Mouse (Mus musculus): Measurements from ENCODE around the gene Rrm1. TPM values are rescaled to one million over a fixed set of nuclear protein-coding genes. Genes with fewer than 3 reads are reported as not detected.
"Not testable (repeated sequence)": the region's sequence is repeated elsewhere in the genome, so short reads cannot be mapped to it uniquely, and the experiment has no call there.

Gene Rrm1
- total RNA-seq, 2 experiments from 2014 or later: 9.5 to 10.1 TPM

DNA sequence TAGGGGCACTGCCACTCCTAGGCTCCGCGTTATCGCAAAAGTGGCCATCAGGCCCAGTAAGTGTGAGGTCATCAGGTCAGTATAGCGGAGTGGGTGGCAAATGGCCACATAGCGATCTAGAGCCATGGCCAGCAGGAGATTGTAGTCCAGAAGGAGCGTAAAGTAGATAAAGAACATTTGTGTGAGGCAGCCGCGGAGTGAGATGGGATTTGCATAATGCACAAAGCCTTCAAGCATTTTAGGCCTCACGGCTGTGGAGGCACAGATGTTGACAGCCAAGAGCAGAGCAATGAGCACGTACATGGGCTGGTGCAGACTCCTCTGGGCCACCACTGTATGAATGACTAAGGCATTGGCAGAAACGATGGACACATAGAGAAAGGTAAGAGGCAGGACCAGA lies 35.9 kb downstream of the Rrm1 start:
- DNase-seq: no peak

DNA sequence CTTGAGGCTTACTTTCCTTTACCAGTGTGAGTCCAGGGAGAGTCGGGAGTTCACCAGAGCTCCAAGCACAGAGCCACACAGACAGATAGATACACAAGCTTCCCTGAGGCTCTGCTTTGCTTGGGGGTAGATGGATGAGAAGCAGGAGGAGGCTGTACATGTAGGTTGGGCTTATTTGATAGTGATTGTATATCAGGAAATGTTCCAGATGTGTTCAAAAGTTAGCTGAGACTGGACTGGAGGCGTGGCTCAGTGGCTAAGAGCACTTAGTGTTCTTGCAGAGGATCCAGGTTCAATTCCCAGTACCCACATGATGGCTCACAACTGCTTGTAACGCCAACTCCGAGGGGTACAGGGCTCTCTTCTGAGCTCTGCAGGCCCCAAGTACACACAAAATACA lies 36.9 kb downstream of the Rrm1 start:
- no peak for DNase-seq

DNA sequence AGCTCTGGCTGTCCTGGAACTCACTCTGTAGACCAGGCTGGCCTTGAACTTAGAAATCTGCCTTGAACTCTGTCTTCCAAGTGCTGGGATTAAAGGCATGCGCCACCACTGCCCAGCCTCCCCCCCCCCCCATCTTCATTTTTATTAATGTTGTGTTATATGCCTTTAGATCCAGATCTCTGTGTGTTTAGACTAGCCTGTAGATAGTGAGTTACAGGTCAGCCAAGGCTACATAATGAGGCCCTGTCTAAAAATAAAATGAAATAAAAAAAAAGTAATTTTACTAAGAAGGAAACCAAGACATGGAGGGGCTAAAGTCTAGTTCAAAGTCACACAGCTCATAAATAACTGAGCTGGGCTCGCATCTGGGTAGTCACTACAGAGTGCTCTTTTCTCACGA lies 37.4 kb downstream of the Rrm1 start:
- DNase-seq: no peak

DNA sequence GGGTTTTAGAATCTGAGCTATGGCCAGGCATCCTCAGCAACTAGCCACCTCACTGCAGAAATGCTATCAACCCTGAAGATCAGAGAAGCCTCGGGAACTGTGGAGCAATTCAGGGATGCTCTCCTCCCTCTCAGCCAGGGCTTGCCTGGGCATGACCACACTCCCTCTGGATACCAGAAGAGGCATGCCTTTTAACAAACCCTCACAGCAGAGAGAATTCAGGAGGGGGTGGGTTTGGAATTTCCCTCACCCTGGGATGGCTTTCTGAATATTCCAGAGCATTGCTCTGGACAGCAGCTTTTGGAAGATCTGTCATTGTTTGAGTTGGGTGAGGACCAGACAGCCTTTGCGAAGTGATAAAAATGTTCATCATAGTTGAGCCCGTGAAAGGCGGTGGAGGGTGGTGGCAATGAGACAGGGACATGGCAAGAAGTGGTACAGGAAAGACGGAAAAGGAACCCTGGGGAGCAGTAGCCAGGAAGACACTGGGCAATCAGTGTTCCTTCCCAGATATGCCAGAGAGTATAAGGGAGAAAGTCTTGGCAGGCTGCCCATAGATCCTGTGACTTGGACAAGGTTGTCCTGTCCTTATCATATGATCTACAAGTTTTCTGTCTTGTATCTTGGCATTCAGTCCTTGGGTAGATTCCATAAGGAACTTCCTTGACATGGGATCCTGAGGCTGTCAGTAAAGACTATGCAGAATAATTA lies 38.0 kb downstream of the Rrm1 start:
- peak in 1 of 2 experiments; percentile 9 for DNase-seq

DNA sequence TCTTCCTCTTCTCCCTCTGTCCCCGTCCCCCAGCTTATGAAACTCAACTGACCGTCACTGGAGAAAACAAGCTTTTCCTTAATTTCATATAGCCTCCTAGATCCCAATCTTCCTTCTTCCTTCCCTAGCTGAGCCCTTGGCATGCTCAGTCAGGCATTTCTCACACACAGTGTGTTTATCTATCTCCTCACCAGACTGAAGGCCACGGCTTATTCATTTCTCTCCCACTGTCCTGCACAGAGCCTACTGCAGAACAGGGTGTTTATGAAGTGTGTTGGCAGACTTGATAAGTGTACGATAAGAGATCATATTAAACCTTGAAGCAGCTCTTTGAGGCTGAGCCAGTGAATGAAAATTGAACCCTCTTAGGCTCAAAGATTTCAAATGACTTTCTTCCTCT lies 39.3 kb downstream of the Rrm1 start:
- no peak for DNase-seq

DNA sequence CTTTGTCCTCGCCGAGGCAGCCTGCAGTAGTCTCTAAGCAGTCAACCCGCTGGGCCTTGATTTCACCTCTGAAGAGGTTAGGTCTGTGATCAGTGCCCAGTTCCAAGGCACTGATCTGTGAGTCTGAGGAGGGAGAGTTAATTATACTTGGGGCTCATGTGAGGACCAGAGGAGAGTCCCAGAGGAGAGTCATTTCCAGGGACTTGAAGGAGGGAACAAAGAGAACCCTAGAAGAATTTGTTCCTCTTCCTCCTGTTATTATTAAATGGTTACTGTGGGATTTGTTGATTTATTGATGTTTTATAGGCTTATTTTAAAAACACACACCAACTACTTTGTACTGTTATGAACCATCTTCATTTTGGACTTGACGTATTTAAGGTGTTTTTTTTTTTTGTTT lies 40.1 kb downstream of the Rrm1 start, which contains the start of gene Olfr543:
Olfr543 (minus strand) TSS at position 101 of the 400 bp plus-strand sequence.
- no peak for DNase-seq

DNA sequence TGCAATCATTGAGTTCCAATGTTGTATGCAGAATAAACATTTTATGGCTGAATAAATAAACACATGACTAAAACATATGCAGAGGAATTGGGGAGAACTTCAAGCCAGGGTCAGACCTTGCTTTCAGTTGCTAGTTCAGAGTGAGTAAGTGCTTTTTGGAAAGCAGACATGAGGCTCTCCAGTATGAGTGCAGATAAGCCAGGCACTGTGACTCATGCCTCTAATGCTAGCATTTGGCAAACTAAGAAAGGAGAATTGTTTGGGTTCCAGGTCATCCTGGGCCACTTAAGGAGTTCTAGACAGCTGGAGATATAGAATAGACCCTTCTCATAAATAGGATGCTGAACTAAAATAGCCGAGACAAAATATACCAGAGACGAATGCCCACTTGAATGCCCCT lies 42.2 kb downstream of the Rrm1 start:
- peak in 1 of 2 experiments; percentile 22 for DNase-seq

DNA sequence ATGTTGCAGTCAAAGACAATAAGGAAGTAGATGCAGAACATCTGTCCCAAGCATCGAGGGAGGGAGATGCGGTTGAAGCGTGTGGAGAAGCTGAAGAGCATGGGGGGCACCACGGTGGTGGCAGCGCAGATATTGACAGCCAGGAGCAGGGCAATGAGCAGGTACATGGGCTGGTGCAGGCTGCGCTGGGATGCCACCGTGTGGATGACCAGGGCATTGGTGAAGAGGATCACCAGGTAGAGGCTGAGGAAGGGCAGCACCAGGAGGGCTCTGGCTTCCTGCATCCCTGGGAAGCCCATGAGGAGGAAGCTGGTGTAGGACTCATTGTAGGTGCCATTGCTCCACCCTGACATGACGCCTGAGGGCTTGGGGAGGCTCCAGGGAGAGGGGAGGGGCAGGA lies 43.3 kb downstream of the Rrm1 start:
- DNase-seq: not testable (repeated sequence)

DNA sequence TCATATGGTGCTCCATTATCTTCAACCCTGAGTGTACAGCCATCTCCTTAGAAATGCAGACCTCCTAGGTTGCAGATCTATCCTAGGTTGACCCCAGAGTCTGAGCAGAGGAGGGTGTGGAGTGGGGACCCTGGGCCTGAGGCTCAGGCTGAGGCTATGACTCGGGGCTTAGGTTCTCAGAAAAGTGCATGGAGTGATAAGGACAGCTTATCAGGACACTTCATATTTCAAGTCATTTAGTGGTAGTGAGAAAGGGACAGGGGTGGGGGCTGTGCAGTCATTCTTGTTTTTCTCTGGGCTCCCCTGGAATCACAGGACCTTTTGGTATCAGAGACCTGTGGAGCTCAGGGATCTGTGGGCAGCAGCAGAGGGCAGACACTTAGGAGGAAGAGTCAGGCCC lies 44.6 kb downstream of the Rrm1 start:
- no peak for DNase-seq

DNA sequence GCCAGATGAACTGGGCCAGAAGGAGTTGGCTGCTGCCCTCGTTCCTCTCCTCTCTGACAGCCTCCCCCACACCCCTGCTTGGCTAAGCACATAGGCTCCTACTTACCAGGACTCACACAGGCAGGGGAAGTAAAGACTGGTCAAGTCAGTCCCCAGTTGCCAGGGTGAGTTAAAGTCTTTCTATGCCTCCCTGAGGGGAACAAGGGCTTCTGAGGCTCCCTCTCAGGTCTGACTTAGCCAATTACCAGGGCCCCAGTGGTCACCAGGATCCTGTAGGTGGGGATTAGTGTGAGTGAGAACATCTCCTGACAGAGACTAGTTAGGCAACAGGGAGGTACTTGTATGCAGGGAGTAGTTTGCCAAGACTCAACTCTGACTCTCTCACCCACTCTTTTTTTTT lies 46.7 kb downstream of the Rrm1 start, which contains the start of gene Olfr544:
Olfr544 (minus strand) TSS at position 153 of the 400 bp plus-strand sequence.
- peak in 1 of 2 experiments; percentile 6 for DNase-seq

DNA sequence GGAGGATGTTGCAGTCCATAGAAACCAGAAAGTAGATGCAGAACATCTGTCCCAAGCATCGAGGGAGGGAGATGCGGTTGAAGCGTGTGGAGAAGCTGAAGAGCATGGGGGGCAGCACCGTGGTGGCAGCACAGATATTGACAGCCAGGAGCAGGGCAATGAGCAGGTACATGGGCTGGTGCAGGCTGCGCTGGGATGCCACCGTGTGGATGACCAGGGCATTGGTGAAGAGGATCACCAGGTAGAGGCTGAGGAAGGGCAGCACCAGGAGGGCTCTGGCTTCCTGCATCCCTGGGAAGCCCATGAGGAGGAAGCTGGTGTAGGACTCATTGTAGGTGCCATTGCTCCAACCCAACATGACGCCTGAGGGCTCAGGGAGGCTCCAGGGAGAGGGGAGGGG lies 52.9 kb downstream of the Rrm1 start:
- DNase-seq: not testable (repeated sequence)

DNA sequence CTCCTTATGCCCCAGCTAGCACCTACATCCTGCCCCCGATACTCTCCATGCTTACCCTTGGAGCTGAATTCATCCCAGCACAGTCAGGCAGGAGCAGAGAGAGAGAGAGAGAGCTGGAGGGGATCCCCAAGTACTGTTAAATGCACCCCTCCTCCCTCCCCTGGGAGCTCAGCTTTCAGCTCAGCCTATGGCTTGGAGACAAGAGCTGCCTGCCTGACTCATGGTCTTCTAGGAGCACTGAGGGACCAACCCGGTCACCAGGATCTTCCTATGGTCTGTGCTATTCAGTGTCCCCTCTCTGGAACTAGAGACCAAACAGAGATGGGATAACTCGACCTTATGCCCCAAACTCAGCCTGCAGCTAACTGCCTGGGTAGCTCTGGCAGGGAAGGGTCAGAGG lies 58.0 kb downstream of the Rrm1 start, which contains the start of gene Olfr545:
Olfr545 (minus strand) TSS at position 101 of the 400 bp plus-strand sequence.
- DNase-seq: no peak

DNA sequence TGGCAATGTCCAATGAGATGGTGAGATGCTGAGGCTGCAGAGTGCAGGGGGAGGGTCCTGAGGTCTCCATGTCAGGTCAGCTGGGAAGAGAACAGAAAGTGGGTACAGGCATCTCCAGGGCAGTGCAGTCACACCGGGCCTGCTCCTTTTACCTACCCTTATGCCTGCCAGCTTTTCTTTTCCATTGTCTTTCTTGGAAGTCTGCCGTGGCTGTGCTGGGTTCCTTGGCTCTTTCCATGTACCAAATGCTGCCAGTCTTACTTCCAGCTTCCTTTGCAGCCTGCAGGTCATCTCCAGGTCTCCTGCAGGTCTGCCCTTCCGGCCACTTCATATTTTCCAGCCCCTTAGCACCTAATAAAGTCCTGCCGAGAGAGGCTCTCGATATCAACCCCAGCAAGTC lies 60.5 kb downstream of the Rrm1 start:
- DNase-seq: no peak

DNA sequence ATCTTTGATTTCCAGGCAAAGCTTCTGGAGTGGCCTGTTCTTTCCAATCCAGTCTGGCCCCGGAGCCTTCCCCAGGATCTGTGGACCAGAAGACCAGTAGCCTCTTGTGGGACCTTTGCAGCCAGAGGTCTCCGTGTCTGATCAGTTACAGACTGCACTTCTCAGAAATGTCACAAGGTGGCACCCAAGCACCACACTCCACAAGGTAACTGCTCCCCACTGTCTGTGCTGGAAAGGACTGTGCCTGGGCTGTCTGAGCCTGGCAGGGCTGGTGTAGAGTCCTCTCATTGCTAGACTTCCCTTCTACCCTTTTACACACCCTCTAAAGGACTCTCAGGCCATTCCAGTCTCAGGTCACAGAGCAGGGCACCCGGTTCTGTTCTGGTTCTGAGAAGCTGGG lies 65.4 kb downstream of the Rrm1 start:
- DNase-seq: peak; percentile 64 to 84

DNA sequence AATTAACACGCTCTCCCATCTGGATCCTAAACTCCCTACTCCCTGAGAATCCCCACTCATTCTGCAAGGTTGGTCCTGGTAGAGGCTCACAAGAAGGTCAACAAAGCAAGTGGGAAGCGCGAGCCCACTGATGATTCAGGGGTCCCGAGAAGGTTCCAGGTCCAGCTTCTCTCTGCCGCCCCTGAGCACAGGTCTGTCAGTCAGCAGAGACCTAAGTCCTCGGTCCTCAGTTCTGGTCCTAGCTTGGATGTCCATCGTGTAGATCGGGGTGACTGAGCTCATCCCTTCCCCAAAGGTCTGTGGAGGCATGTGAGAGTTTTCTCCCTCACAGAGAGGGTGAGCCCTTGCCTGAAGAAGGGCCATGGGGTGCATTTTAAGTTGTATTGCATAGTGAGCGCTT lies 66.6 kb downstream of the Rrm1 start:
- no peak for DNase-seq

DNA sequence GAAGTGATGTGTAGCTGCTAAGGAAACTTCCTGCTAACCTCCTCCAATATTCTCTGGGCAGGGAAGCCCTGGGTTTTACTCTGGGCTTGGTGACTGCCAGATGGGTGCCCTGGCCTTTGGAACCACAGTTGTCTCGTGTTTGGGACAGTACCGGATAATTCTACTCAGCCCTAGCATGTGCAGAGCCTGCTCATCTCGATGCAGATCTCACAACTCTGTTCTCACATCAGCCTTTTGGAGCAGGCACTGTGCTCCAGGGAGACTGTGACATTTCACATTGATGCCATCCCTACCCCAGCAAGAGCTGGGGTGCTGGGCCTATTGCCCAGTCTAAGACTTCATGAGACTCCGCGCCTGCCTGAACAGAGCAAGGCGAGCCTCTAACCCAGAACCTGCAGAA lies 67.2 kb downstream of the Rrm1 start:
- no peak for DNase-seq

DNA sequence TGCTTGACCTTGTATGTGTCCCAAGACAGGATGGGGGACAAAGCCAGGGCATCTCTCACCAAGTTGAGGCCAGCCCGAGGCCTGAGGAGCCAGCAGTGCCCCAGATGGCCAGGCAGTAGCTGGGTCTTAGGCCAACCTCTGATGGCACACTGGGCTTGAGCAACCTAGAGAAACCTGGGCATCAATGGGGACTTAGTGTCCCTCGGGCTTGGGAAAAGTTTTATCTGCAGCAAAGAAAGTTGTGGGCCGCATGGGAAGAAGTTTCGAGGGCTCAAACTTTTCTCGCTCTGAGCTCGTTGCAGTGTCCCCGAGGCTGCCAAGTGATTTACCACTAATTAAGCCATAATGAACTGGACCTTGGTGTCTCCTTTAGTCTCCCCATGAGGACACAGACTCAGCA lies 68.2 kb downstream of the Rrm1 start:
- DNase-seq: no peak

DNA sequence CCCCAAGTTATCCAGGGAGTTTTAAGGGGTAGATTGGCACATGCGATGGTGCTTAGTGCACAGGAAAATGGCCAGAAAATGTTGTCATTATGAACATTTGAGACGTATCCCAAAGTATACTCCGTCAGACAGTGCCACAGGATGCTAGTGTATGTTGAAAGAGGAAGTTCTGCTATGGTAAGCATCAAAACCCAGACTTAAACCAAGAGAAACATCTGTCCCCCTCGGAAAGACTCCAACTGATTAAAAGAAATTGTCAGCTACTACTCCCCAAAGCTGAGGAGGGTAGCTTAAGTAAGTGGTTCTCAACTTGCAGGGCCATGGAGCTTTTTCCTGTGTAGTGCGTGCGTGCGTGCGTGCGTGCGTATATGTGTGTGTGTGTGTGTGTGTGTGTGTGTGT lies 70.4 kb downstream of the Rrm1 start:
- no peak for DNase-seq

DNA sequence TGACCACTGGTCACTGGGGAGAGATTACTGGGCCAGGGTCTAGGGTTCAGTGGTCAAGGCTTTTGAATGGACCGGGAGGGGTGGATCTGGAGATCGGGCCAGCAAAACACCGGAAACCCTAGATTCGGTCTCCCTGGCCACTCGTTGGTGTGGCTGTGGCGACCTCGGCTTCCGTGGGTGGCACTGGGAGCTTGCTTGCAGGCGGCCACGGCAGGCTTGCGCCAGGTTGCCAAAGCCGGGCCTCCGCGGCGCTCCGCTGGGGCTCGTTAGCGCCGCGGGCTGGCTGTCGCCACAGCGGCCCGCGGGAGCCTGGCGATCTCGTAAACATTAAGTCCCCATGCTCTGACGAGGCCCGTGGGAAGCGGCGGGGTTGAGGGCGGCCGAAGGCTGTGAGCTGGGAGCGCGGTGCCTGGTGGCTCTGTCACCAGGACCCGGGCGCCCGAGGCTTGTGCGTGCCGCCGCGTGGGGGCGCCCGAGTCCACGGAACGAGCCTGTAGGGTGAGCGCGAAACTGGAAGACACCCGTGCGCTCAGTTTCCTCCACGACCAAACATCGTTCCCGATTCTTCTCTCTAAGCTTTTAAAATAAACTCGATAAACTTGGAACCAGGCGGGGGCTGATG lies 71.4 kb downstream of the Rrm1 start:
- peak; percentile 83 to 94 for DNase-seq

DNA sequence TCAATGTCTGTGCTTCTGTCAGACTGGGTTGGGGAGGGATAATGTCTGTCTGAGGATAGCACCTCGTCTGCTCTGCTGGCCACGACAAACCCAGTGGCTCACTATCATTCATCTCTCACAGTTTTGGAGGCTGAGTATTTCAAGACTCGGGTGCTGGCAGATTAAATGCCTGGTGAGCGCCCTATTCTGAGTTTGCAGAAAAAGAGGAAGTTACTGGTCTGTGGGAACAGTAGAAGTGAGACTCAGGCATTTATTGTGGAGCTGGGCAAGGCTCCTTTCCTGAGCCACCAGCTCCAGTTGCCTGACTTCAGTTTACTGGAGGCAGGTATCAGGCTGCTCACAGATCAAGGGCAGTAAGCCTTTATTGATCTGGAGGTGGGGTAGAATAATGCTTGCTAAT lies 72.6 kb downstream of the Rrm1 start:
- no peak for DNase-seq

DNA sequence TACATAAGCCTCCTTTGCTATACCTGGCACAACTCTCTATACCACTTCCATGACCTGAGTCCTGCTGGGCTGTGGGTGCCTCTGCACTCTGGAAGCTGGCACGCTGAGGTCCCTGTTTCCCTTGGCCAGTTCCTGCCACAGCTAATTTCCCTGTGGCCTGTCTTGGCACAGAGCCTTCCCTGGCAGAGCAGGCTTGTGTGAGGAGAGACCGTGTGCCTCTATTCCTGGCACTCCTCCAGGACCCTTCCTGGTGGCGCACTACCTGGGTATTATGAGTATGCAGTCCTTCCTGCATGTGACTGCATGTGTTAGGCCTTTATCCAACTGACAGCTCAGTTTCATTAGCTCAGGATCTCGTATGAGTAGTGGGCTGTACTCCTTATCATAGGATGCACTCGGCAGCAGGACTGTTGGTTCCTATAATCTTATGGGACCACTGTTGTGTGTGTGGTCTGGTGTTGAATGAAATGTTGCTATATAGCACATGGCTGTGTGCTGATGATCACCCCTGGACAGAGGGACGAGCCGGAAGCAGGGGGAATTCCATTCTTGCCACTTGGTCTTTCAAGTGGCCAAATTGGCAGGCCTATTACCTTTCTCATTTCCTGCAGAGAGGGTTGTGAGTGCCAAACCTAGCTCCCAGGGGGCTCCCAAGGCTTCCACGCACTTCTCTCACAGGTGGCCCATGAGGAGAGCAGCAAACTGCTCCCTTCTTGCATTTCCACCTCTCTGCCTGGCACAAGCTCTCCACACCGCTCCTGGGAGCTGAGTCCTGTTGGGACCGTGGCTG lies 75.0 kb downstream of the Rrm1 start:
- DNase-seq: peak; percentile 13 to 29

DNA sequence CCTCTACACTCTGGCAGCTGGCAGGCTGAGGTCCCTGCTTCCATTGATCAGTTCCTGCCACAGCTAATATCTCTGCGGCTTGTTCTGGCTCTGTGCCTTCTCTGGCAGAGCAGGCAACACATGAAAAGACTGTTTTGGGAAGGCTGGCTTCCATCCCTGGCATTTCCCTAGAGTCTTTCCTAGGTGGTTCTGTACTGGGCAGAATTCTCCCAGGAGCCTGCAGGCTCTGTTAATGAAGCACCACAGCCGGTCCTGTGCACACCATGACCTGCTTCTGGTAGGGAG lies 75.5 kb downstream of the Rrm1 start:
- peak in 1 of 2 experiments; percentile 12 for DNase-seq
